Mouse (Mus musculus) stomach, postnatal 0 days (tissue): ENCODE results near the gene Ulk4. TPM values are rescaled to one million over a fixed set of nuclear protein-coding genes. Genes with fewer than 3 reads are reported as not detected.

Source experiments
- ATAC-seq: fragments of 200-750 bp; cut with Nextera tagmentation; 2 replicates; pipeline ENCODE4 v1.8.0; 2017; ENCODE audit not compliant: low FRiP score, low TSS enrichment
- DNase-seq: peaks from one replicate; pipeline ENCODE4 v3.0.0-alpha.2; 2016; ENCODE audit warnings: low spot score
- H3K27ac ChIP-seq: fragments of 300-500 bp; sonication (generic); replicated peaks from 2 replicates; pipeline ENCODE4 v1.5.1; 2014; ENCODE audit warnings: mild to moderate bottlenecking, control low read depth
- H3K27me3 ChIP-seq: fragments of 300-500 bp; sonication (generic); 2 replicates; pipeline ENCODE4 v1.6.1; 2014; ENCODE audit warnings: low read length; ENCODE audit not compliant: control insufficient read depth, insufficient read depth
- H3K36me3 ChIP-seq: fragments of 300-500 bp; sonication (generic); 2 replicates; pipeline ENCODE4 v1.6.1; 2014; ENCODE audit warnings: low read length, mixed read lengths; ENCODE audit not compliant: control insufficient read depth, insufficient read depth
- H3K4me1 ChIP-seq: fragments of 300-500 bp; sonication (generic); replicated peaks from 2 replicates; pipeline ENCODE4 v1.6.1; 2014; ENCODE audit warnings: antibody characterized with exemption; ENCODE audit not compliant: control insufficient read depth, insufficient read depth
- H3K4me2 ChIP-seq: fragments of 300-500 bp; sonication (generic); replicated peaks from 2 replicates; pipeline ENCODE4 v1.6.1; 2014; ENCODE audit warnings: low read depth, mild to moderate bottlenecking, control low read depth, moderate library complexity
- H3K4me3 ChIP-seq: fragments of 300-500 bp; sonication (generic); 2 replicates; pipeline ENCODE4 v1.5.1; 2014; ENCODE audit warnings: low read depth, low read length, control low read depth
- H3K9ac ChIP-seq: fragments of 300-500 bp; sonication (generic); 2 replicates; pipeline ENCODE4 v1.6.1; 2014; ENCODE audit warnings: mild to moderate bottlenecking, low read length, control low read depth, mixed read lengths
- H3K9me3 ChIP-seq: fragments of 300-500 bp; sonication (generic); 2 replicates; pipeline ENCODE4 v1.6.1; 2016; ENCODE audit warnings: low read length; ENCODE audit not compliant: control insufficient read depth
- CTCF ChIP-seq: IDR thresholded peaks from 2 replicates; pipeline ENCODE4 v1.5.1; 2016; ENCODE audit warnings: antibody characterized with exemption, low read depth, mild to moderate bottlenecking, moderate library complexity
- EP300 ChIP-seq: optimal IDR thresholded peaks from 2 replicates; pipeline ENCODE3; 2016; ENCODE audit warnings: antibody characterized with exemption
- WGBS: fragments of 180-500 bp; shearing (Covaris S2); extraction: QIAGEN DNeasy Blood & Tissue Kit; methylation state at CpG from one replicate; pipeline ENCODE4 v1.1.7; 2014; 5-methylcytosine and 5-hydroxymethylcytosine counted together
- polyA plus RNA-seq: library from polyadenylated mRNA; unstranded; fragments of >200 nt; fragmentation: Nextera tagmentation; extraction: Ambion mirVana; gene quantifications from 2 replicates; pipeline ENCODE4 v1.2.1, GENCODE M21; 2015

Gene Ulk4
- polyA plus RNA-seq, 1 experiment from 2014 or later, result 73.3 TPM

DNA sequence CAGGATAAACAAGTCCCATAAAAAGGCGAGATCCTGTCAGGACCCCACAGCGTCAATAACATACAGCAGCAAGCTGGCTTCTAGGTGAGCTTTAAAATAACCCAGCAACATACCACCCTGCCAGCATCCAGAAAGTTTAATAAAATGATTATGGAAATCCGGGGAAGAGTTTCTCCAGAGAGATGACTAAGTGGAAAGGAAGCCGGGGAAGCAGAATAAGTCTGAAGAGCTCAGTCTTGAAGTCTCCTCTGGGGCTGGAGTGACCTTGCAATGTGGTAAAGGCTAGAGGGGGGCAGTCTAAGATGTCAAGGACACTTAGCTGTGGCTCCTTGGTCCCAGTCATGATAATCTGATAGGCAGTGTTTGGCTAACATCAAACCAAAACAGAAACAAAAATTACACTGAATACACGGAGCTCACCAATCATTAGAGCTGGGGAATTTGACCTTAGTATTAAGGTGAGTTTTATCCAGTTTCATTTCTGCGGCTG lies 303.9 kb downstream of the Ulk4 start:
- ATAC-seq, result no peak
- TF ChIP-seq CTCF (no peak), EP300 (no peak)
- Histone ChIP-seq H3K4me3 (no peak overlapping the region), H3K36me3 (peaks cover 4% of the 10 kb centered on the region; the same call in 1 of the 2 replicates), H3K4me2 (no peak overlapping the region), H3K27ac (no peak overlapping the region), H3K9me3 (no peaks in the 10 kb centered on the region), H3K4me1 (0 out of 2 replicates have a peak, but pooled peaks cover 2% of the 10 kb centered on the region), H3K9ac (no peak overlapping the region), H3K27me3 (no peaks in the 10 kb centered on the region)
- WGBS, result 48% methylated on average over 6 of the region's 6 CpGs
- no peak for DNase-seq

DNA sequence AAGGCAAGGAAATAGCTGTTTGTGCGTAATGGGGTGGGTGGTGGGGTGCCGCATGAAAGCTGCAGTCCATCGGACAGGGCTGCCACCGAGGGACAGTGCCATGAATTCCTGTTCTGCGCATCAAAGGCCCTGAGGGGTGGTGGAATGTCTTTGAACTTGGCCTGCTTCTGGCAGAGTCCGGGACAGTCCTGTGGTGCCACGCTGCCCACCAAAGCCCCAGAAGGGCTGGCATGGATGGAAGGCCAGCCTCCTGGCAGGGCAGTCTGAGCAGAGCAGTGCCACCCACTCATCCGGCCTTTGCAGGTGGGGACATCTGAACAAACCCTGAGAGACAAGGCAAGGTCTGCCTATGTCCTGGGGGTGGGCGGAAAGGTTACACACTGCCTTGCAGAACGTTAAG lies 312.0 kb downstream of the Ulk4 start:
- Histone ChIP-seq H3K27ac (no peak overlapping the region), H3K36me3 (peaks cover 28% of the 10 kb centered on the region), H3K4me1 (peaks cover 4% of the 10 kb centered on the region; the same call in 1 of the 2 replicates), H3K4me3 (no peak overlapping the region), H3K4me2 (no peak overlapping the region), H3K9me3 (no peaks in the 10 kb centered on the region), H3K9ac (no peak overlapping the region), H3K27me3 (no peaks in the 10 kb centered on the region)
- DNase-seq, result no peak
- TF ChIP-seq CTCF (no peak), EP300 (no peak)
- 83% methylated on average over 10 of the region's 10 CpGs for WGBS
- ATAC-seq, result no peak

DNA sequence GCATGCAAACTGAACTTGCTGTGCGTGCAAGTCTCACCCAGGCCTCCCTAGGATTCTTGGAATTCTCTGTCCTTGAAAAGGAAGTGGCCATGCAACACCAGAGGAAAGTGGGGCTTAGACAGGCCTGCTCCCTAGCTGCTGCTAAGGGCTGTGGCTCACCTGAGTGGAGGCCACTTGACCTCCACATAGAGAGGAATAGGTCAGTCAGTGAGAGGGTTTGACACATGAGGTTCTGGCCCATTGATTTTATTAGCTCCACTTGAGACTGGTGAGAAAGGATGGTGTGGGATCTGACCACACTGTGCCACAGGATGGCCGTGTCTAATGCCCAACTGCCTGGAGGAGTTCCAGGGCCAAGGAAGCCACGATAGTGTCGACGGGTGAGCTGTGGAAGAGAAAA lies 312.8 kb downstream of the Ulk4 start:
- Histone ChIP-seq H3K36me3 (peaks cover 33% of the 10 kb centered on the region), H3K4me3 (no peak overlapping the region), H3K9ac (no peak overlapping the region), H3K27me3 (no peaks in the 10 kb centered on the region), H3K27ac (no peak overlapping the region), H3K9me3 (no peaks in the 10 kb centered on the region), H3K4me1 (peaks cover 4% of the 10 kb centered on the region; the same call in 1 of the 2 replicates), H3K4me2 (no peak overlapping the region)
- no peak for TF ChIP-seq CTCF
- TF ChIP-seq EP300, result no peak
- ATAC-seq (no peak), DNase-seq (no peak)
- WGBS, result 68% methylated on average over 5 of the region's 5 CpGs

DNA sequence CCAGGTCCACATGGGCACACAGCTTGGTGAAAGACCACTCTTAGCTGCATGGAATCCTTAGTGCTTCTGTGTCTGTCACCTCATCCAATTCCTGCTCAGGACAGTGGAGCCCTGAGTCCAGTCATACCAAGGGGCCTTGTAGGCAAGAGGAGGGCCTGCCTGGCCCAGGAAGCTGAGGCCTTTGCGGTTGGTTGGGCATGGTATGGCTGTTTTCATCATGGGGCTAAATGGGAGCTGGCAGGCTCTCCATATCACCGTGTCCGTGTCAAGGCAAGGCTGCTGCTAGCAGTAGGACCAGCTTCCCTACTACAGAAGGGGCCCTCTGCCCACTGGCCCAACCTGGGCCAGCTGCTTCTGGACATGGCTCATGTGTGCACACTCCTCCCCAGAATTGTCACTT lies 313.3 kb downstream of the Ulk4 start:
- Histone ChIP-seq H3K9me3 (no peaks in the 10 kb centered on the region), H3K27me3 (no peaks in the 10 kb centered on the region), H3K4me1 (peaks cover 4% of the 10 kb centered on the region; the same call in 1 of the 2 replicates), H3K36me3 (peaks cover 34% of the 10 kb centered on the region), H3K9ac (no peak overlapping the region), H3K27ac (no peak overlapping the region), H3K4me2 (no peak overlapping the region), H3K4me3 (no peak overlapping the region)
- DNase-seq, result no peak
- 86% methylated on average over 3 of the region's 3 CpGs for WGBS
- TF ChIP-seq EP300, result no peak
- no peak for TF ChIP-seq CTCF
- no peak for ATAC-seq

DNA sequence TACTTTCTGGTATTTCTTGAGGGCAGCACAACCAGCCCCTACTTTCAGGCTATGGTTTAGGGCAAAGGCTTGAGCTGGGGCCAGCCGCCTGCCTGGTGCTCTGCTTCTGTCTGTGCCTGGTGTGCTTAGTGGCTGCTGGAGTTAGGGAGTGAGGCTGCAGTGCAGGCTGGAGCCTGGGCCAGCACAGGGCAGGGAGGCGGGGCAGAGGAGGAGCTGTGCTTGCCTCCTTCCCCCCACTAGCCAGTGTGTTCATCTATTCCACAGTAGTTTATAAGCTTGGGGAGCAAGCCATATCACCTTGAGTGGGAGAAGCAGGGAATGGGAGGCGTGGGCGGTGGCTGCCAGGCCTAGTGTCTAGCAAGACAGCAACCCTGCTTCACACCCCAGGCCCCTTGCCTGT lies 313.9 kb downstream of the Ulk4 start:
- H3K4me3 ChIP-seq, result no peak overlapping the region
- H3K27ac ChIP-seq, result 0 out of 2 replicates have a peak overlapping the region, but pooled peaks have one; percentile 9
- H3K9ac ChIP-seq, result no peak overlapping the region
- H3K4me2 ChIP-seq, result no peak overlapping the region
- H3K27me3 ChIP-seq, result no peaks in the 10 kb centered on the region
- no peak for TF ChIP-seq EP300
- no peak for TF ChIP-seq CTCF
- WGBS, result 75% methylated on average over 4 of the region's 4 CpGs
- peaks cover 35% of the 10 kb centered on the region for H3K36me3 ChIP-seq
- ATAC-seq (peak; percentile 46; the same call in 1 of the 2 replicates), DNase-seq (peak; percentile 39)
- peaks cover 4% of the 10 kb centered on the region; the same call in 1 of the 2 replicates for H3K4me1 ChIP-seq
- no peaks in the 10 kb centered on the region for H3K9me3 ChIP-seq

DNA sequence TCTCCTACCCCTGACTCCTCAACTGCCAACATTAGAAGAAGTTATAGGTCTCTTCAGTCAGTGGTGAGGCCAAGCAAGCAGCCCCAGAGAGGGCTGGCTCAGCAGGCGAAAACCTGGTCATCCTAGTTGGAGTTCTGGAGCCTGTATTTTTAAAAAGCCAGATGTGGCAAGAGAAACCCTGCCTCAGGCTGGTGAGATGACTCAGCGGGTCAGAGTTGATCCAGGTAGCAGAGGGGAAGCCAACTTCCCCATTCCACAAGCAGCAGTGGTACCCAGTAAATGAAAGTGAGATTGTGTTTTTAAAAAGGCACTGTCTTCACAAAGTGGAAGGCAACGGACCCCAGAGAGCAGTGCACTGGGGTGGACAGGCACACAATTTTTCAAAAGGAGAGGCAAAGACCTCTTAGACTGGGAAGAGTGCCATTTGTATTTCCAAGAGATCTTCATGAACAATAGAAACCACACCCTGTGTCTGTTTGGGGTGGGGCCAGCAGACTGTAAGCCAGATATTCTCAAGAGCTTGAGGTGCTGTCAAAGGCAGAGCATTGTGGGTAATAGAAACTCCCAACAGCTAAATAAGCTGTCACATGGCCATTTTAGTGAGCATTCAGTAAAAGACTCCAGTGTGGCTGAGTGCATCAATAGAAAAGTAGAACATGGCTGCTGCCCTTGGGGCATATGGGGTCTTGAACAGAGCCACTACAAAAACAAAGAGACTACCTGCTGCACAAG lies 314.9 kb downstream of the Ulk4 start:
- Histone ChIP-seq H3K27ac (peak overlapping the region; percentile 40; the same call in 1 of the 2 replicates), H3K27me3 (no peaks in the 10 kb centered on the region), H3K4me2 (no peak overlapping the region), H3K9me3 (no peaks in the 10 kb centered on the region), H3K36me3 (peaks cover 40% of the 10 kb centered on the region), H3K9ac (no peak overlapping the region), H3K4me3 (no peak overlapping the region), H3K4me1 (peaks cover 4% of the 10 kb centered on the region; the same call in 1 of the 2 replicates)
- no peak for ATAC-seq
- no peak for DNase-seq
- WGBS, result 51% methylated on average over 3 of the region's 3 CpGs
- TF ChIP-seq EP300, result peak; percentile 22
- TF ChIP-seq CTCF, result no peak
